Mouse (Mus musculus) fat pad, adult 2 months (tissue): ENCODE measurements around the gene Irgc1.

Experiments used
- DNase-seq: peaks from one replicate; pipeline ENCODE4 v3.0.0-alpha.2; 2011; ENCODE audit warnings: low read depth, low spot score; ENCODE audit errors: extremely low read depth

The Irgc1 gene

GRCm38 (mm10) chr7:24439191-24439590 is 12.9 kb downstream of the Irgc1 start:
- DNase-seq: no peak

- DNase-seq: no peak
Observed at GRCm38 (mm10) chr7:24437981-24438380, 14.1 kb downstream of the Irgc1 start.

GRCm38 (mm10) chr7:24435305-24435704 is 16.8 kb downstream of the Irgc1 start:
- no peak for DNase-seq

GRCm38 (mm10) chr7:24431713-24432112 is 20.4 kb downstream of the Irgc1 start:
- no peak for DNase-seq

- no peak for DNase-seq
Observed at GRCm38 (mm10) chr7:24430551-24431345, 21.3 kb downstream of the Irgc1 start.

GRCm38 (mm10) chr7:24429413-24430112 is 22.5 kb downstream of the Irgc1 start:
- no peak for DNase-seq

- no peak for DNase-seq
Observed at GRCm38 (mm10) chr7:24428725-24429124, 23.4 kb downstream of the Irgc1 start.

- DNase-seq: no peak
Observed at GRCm38 (mm10) chr7:24427168-24427567, 24.9 kb downstream of the Irgc1 start.

- no peak for DNase-seq
Observed at GRCm38 (mm10) chr7:24425919-24426318, 26.2 kb downstream of the Irgc1 start.

- no peak for DNase-seq
Observed at GRCm38 (mm10) chr7:24423956-24424732, 28.0 kb downstream of the Irgc1 start.

- DNase-seq: no peak
Observed at GRCm38 (mm10) chr7:24423107-24423763, 28.9 kb downstream of the Irgc1 start.

GRCm38 (mm10) chr7:24422251-24422650 is 29.8 kb downstream of the Irgc1 start:
- no peak for DNase-seq

GRCm38 (mm10) chr7:24421648-24422047 is 30.4 kb downstream of the Irgc1 start:
- no peak for DNase-seq

GRCm38 (mm10) chr7:24419579-24419978 is 32.5 kb downstream of the Irgc1 start:
- DNase-seq: no peak

- DNase-seq: no peak
Observed at GRCm38 (mm10) chr7:24415261-24415660, 36.8 kb downstream of the Irgc1 start.

GRCm38 (mm10) chr7:24413630-24414029 is 38.5 kb downstream of the Irgc1 start:
- no peak for DNase-seq

GRCm38 (mm10) chr7:24410831-24411230 is 41.3 kb downstream of the Irgc1 start:
- no peak for DNase-seq

GRCm38 (mm10) chr7:24410123-24410522 is 42.0 kb downstream of the Irgc1 start:
- no peak for DNase-seq

- DNase-seq: no peak
Observed at GRCm38 (mm10) chr7:24408186-24408585, 43.9 kb downstream of the Irgc1 start.

- no peak for DNase-seq
Observed at GRCm38 (mm10) chr7:24406528-24407344, 45.4 kb downstream of the Irgc1 start.
